Mouse (Mus musculus) kidney, postnatal 25 days (tissue): ENCODE results near the gene Pten.
"Not testable (repeated sequence)": the region's sequence is repeated elsewhere in the genome, so short reads cannot be mapped to it uniquely, and the experiment has no call there.

Experiments
- DNase-seq, 2 experiments: peaks; one replicate each; pipeline ENCODE4 v3.0.0; 2021; ENCODE audit warnings: mixed read lengths in 2 of 2

Pten gene

GRCm38 (mm10) chr19:32755104-32755791, 2.0 kb upstream of the Pten start:
- no peak for DNase-seq

- DNase-seq, result peak; percentile 98
These were observed 1.3 kb upstream of the Pten start for GRCm38 (mm10) chr19:32755792-32756635.

DNA sequence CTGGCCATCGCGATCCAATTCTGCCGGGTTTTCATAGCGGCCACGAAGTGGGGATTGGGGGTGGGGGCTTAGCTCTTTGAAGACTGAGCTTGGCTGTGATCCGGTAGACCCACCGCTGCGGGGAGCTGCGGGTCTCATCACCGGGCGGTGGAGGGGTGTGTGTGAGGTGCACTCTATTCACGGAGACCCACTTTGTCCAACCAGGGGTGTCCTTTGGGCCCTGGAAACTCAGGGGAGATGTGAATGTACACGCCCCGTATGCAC, 729 bp upstream of the Pten start:
- DNase-seq, result no peak

- peak; percentile 37 to 72 for DNase-seq
These were observed 815 bp downstream of the Pten start for GRCm38 (mm10) chr19:32757831-32758792.

DNA sequence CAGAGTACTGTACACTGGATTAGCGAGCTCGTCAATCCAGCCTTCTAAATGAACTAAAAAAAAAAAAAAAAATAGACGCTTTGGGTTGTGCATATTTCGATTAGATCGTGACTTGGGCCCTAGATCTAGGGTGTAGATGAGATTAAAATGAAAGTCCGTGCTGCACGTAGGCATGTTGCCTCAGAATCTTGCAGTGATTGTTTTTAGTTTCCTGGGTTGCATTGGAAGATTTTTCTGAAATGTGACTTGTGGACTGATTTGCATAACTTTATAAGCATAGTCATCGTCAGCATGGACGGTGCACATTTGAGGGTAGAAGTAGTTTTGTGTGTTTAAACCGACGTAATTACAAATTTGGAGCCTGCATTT, 1.5 kb downstream of the Pten start:
- DNase-seq, result no peak

DNA sequence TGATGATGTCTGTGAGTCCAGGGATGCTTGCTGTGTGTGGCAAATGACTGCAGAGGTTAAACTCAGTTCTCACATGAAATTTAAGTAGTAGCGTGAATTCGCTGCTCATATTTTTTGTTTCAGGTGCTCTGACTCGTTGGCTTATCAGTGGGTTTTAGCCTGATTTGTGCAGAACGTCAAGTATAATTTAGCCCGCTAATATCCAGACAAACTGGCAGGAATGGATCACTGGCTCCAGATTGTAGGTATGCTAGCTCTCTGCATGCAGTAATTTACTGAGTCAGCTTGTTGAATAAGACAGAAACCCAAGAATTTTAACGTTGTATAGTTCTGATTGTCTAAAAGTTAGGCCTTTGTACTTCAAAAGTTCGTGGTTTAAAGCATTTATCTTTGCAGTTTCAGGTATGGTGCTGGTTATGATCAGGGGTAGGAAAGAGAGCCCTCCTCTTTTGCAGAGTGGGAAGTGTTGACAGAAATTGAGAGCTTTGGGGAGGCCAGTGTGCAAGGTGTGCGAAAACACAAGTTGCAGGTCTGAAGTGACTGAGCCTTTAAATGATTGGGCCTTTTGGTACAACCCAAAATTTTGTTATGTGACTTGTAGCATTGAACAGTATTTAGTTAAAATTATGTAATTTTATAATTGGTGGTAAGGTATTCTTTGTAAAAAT, 2.2 kb downstream of the Pten start:
- DNase-seq, result no peak

GRCm38 (mm10) chr19:32760499-32760898, 3.2 kb downstream of the Pten start:
- DNase-seq, result no peak

DNA sequence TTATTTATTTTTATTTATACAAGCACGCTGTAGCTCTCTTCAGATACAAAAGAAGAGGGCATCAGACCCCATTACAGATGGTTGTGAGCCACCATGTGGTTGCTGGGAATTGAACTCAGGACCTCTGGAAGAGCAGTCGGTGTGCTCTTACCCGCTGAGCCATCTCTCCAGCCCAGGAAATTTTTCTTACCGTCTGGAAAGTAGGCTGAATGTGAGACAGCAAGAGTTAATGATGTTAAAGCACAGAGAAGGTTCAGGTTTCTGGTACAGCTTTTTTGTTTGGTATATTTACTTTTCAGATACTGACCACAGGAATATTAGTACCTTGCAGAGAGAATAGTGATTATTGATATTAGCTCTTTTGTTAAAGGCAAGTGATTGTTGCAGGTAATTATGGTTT, 3.9 kb downstream of the Pten start:
- no peak for DNase-seq

DNA sequence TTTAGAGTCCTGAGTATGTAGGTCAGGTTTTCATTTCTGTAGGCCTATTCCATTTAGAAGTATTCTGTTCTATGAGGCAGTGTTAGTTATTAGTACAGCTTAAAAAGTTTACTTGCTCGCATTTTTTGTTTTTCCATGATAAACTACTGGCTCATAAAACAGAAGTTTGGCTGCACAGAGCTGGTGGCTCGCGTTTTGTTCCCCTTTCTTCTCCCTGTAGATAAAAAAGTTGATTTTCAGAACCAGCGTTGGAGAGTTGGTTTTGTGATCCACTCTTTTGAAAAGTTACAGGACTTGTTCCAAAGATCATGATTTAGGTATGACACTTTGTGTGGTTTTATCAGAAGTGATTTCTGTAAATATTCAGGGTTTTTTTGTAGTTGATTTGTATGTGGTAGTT, 5.2 kb downstream of the Pten start:
- DNase-seq, result no peak

- no peak for DNase-seq
These were observed 21.1 kb downstream of the Pten start for GRCm38 (mm10) chr19:32778411-32778810.

- DNase-seq, result no peak
These were observed 21.8 kb downstream of the Pten start for GRCm38 (mm10) chr19:32779131-32779530.

GRCm38 (mm10) chr19:32781305-32782071, 24.2 kb downstream of the Pten start:
- DNase-seq, result no peak

GRCm38 (mm10) chr19:32787388-32787787, 30.1 kb downstream of the Pten start:
- DNase-seq, result peak in 1 of 2 experiments; percentile 16

DNA sequence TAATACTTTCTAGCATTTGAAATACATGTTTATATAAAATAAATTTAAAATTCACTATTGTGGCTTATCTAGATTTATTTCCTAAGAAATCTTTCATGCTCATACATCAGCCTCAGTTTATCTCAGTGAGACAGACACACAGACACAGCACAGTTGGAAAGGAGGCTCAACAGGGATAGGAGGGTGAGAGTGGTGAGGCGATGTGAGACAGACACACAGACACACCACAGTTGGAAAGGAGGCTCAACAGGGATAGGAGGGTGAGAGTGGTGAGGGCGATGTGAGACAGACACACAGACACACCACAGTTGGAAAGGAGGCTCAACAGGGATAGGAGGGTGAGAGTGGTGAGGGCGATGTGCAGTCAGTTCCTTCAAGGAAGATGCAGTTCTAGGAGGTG, 30.7 kb downstream of the Pten start:
- not testable (repeated sequence) for DNase-seq

- DNase-seq, result no peak
These were observed 32.2 kb downstream of the Pten start for GRCm38 (mm10) chr19:32789535-32789934.

DNA sequence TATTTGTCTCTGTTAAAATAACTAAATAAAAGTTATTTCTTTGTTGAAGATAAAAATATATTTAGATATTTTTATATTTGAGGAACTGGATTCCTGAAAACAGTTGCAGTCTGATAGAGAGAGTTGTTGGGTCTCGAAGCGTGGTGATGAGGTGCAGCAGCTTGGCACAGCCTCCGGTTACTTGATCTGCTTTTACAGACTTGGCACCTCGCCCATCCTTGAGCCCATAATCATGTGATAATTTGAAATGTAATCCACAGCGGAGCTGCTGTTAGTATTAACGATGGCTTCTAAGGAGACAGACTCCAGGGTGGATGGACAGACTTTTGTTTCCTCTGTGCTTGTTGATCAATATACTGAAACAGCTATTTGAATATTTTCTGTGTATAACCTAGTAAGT, 35.3 kb downstream of the Pten start:
- peak; percentile 89 to 92 for DNase-seq

DNA sequence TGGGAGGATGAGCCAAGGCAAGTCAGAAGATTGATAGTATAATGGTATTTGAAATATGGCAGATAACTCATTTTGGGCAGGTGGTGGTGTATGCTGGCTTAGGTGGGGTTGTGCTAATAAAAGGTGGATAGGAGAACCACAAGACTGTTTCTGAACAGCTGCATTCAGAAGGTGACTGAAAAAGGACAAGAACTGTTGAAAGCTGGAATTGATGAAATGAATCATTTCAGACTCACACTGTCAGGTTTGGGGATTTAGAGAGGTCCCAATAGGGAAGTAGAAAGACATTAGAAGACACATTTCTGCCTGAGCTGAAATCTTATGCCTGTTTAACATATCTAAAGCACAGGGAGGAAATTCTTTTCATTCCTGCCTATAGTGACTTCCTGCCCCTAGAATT, 36.6 kb downstream of the Pten start:
- no peak for DNase-seq

DNA sequence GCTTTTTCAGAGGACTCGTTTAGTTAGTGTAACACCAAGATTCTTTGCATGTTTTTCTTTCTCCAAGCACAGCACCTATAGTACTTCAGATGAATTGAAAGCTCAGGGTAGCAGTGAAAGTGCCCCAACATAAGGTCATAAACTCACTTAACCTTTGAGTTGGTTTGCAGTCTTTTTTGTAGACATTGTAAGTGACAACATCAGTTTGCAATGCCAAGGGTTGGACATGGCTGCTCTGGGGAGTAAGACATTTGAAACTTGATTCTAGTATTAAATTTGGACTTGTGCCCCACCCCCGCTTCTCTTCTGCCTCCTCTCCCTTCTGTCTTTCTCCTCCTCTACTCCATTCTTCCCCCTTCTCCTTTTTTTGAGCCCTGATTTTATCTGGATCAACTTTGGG, 43.3 kb downstream of the Pten start:
- no peak for DNase-seq

- no peak for DNase-seq
These were observed 47.4 kb downstream of the Pten start for GRCm38 (mm10) chr19:32804703-32805102.

DNA sequence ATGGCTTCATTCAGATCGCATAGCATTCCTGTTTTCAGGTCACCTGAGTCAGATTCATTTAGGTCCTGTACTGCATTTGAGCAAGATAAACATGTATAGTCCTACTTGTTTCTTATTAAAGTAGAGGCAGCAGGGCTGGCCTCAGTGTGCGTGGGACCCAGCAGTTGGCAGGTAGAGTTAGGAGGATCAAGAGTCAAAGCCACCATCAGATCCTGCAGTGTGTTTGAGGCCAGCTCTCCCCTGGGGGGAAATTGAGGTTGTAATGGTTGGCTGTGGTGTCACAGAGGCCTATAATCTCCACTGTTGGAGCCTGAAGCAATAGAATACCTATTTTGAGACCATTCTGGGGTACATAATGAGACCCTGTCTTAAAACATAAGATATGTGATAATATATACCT, 50.3 kb downstream of the Pten start:
- no peak for DNase-seq

DNA sequence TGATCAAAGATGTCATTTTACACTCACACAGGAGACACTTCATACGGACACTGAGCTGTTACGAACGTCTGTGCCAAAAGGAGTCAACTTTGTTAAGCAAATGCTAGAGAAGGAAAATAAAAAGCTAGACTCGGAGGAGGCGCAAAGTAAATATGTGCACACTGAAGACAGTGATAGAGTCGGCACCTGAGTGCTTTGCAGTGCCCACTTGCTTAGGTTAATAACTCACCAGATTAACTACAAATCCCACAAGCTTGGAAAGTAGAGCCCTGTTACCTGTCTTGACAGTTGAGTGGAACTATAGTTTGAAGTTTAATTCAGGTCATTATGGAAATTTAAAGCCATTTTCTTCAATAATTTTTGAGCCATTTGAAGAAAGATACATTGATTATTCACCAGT, 51.4 kb downstream of the Pten start:
- DNase-seq, result peak; percentile 35 to 41

GRCm38 (mm10) chr19:32809117-32809516, 51.8 kb downstream of the Pten start:
- no peak for DNase-seq
